24 mouse cellular contexts compared by ENCODE assay signal in genomic region chr13:49348522-49348921, GRCm38 (mm10). TPM values are rescaled to one million over a fixed set of nuclear protein-coding genes. Genes with fewer than 3 reads are reported as not detected.
A peak's percentile ranks its signal among the peaks of the same experiment; 100 is the strongest.
DNase-seq lines count a peak whose midpoint lies in the region; ATAC-seq and TF ChIP-seq lines count a peak whose summit lies in the region.
"Had no signal": no experiment of that assay in that cellular context is flagged by ENCODE, and none has a peak within 500 bp of the region (broad histone marks: within the 10 kb centered on the region; RNA-seq: fewer than 3 reads in every experiment).

No protein-coding gene starts in this region.

- DNase-seq in heart, postnatal 0 days (ENCODE audit: low spot score) = no peak
- no peak for DNase-seq in heart, postnatal 36 days
- DNase-seq in MEL (ENCODE audit: low read depth, low spot score) = peak; percentile 83
- peak; percentile 37 for DNase-seq in splenic B cell, adult 2 months (ENCODE audit: low read depth, low spot score)
- no peak for DNase-seq in gastrocnemius, postnatal 25 days
- DNase-seq: adrenal gland, postnatal 14 days; cerebellum, adult 18-20 months; cerebellum, adult 9-11 months; embryo, embryonic 11 days; gastrocnemius, adult 2 months; gastrocnemius, postnatal 36 days; heart, postnatal 14 days had no signal

- TF ChIP-seq RAD21 in MEL (IDR thresholded peaks at IDR 0.05; ENCODE audit: low read depth, low read length) = no peak

- TF ChIP-seq EP300 in heart, postnatal 0 days (IDR thresholded peaks at IDR 0.05; ENCODE audit: low read depth) = no peak
- TF ChIP-seq EP300 in MEL (IDR thresholded peaks at IDR 0.05; ENCODE audit: low read depth in 1 of 2, low read length in 2 of 2) = peak; percentile 76 to 86

- H3K9ac ChIP-seq in heart, postnatal 0 days (replicated peaks; ENCODE audit: low read depth, low read length) = no peak overlapping the region
- H3K9ac ChIP-seq in MEL (ENCODE audit: control insufficient read depth, low read depth, low read length, poor library complexity, severe bottlenecking) = no peak overlapping the region
- H3K9ac ChIP-seq: embryonic facial prominence, embryonic 15.5 days; heart, embryonic 12.5 days; hindbrain, embryonic 15.5 days had no signal

- H3K27ac ChIP-seq in heart, postnatal 0 days (ENCODE audit: low read depth) = peak overlapping the region; percentile 13; the same call in 1 of the 2 replicates
- peak overlapping the region; percentile 36 for H3K27ac ChIP-seq in MEL (ENCODE audit: control insufficient read depth, low read depth, low read length)
- H3K27ac ChIP-seq: embryonic facial prominence, embryonic 15.5 days; forebrain, embryonic 10.5 days; gastrocnemius, adult 2 months; hindbrain, embryonic 15.5 days had no signal

- no peaks in the 10 kb centered on the region for H3K36me3 ChIP-seq in heart, postnatal 0 days (replicated peaks; ENCODE audit: control insufficient read depth, insufficient read depth, low read length)
- H3K36me3 ChIP-seq in MEL (ENCODE audit: control insufficient read depth in 1 of 2, insufficient read depth in 2 of 2, low read length in 2 of 2) = peaks cover 0 to 21% of the 10 kb centered on the region in 2 experiments; a peak in 2 of 4 replicates
- no peaks in the 10 kb centered on the region for H3K36me3 ChIP-seq in splenic B cell, adult 2 months (ENCODE audit: control insufficient read depth, insufficient read depth, low read length, poor library complexity, severe bottlenecking)
- H3K36me3 ChIP-seq: embryonic facial prominence, embryonic 15.5 days; forebrain, embryonic 10.5 days; heart, embryonic 12.5 days; hindbrain, embryonic 15.5 days had no signal

- H3K27me3 ChIP-seq in heart, postnatal 0 days (ENCODE audit: control insufficient read depth, insufficient read depth, low read length) = no peaks in the 10 kb centered on the region
- H3K27me3 ChIP-seq in MEL (ENCODE audit: control insufficient read depth in 1 of 2, insufficient read depth in 2 of 2, low read length in 2 of 2) = no peaks in the 10 kb centered on the region
- no peaks in the 10 kb centered on the region for H3K27me3 ChIP-seq in splenic B cell, adult 2 months (ENCODE audit: control insufficient read depth, insufficient read depth, low read length, poor library complexity, severe bottlenecking)
- H3K27me3 ChIP-seq: embryonic facial prominence, embryonic 15.5 days; heart, embryonic 12.5 days; hindbrain, embryonic 15.5 days; Patski had no signal

- TF ChIP-seq POLR2A in MEL (IDR thresholded peaks at IDR 0.05; ENCODE audit: control insufficient read depth in 1 of 2, insufficient read depth in 1 of 2, low read depth in 1 of 2, low read length in 2 of 2, poor library complexity in 1 of 2) = no peak

- no peak overlapping the region for H3K4me2 ChIP-seq in heart, postnatal 0 days (ENCODE audit: low read depth, low read length)
- H3K4me2 ChIP-seq: embryonic facial prominence, embryonic 15.5 days; heart, embryonic 12.5 days; hindbrain, embryonic 15.5 days had no signal

- H3K4me3 ChIP-seq in heart, postnatal 0 days (ENCODE audit: low read depth, low read length) = no peak overlapping the region
- no peak overlapping the region for H3K4me3 ChIP-seq in MEL (ENCODE audit: control insufficient read depth in 1 of 2, insufficient read depth in 1 of 2, low read depth in 2 of 2, low read length in 2 of 2)
- H3K4me3 ChIP-seq: embryonic facial prominence, embryonic 15.5 days; erythroblast, embryonic 14.5 days; forebrain, embryonic 10.5 days; gastrocnemius, adult 2 months; heart, embryonic 12.5 days; hindbrain, embryonic 15.5 days had no signal

- intact Hi-C loops in heart, postnatal 36 days (cut with DNase I) = no loop called here

- H3K9me3 ChIP-seq in heart, postnatal 0 days (replicated peaks; ENCODE audit: control insufficient read depth, low read length) = no peaks in the 10 kb centered on the region
- H3K9me3 ChIP-seq in MEL (replicated peaks; ENCODE audit: insufficient read depth, low read length) = no peaks in the 10 kb centered on the region
- H3K9me3 ChIP-seq: embryonic facial prominence, embryonic 15.5 days; forebrain, embryonic 10.5 days; G1E; heart, embryonic 12.5 days; hindbrain, embryonic 15.5 days had no signal

- no peak for TF ChIP-seq CTCF in heart, postnatal 0 days (IDR thresholded peaks at IDR 0.05; ENCODE audit: low read depth)
- no peak for TF ChIP-seq CTCF in MEL (IDR thresholded peaks at IDR 0.05 in 2 of 3, conservative IDR thresholded peaks at IDR 0.05 in 1 of 3; ENCODE audit: control insufficient read depth in 1 of 3, insufficient read depth in 1 of 3, low read depth in 2 of 3, low read length in 3 of 3, poor library complexity in 1 of 3, severe bottlenecking in 1 of 3)

- peaks cover 53% of the 10 kb centered on the region for H3K79me2 ChIP-seq in MEL (ENCODE audit: control insufficient read depth, insufficient read depth, low read length, poor library complexity)

- peaks cover 91% of the 10 kb centered on the region for H3K4me1 ChIP-seq in heart, postnatal 0 days (ENCODE audit: control insufficient read depth, insufficient read depth)
- H3K4me1 ChIP-seq in MEL (ENCODE audit: control insufficient read depth in 1 of 2, insufficient read depth in 2 of 2, low read length in 2 of 2) = peaks cover 23 to 34% of the 10 kb centered on the region in 2 experiments

- no peak for ATAC-seq in heart, postnatal 0 days (ENCODE audit: insufficient read depth, low read depth)
- ATAC-seq in megakaryocyte, adult 5-6 weeks (ENCODE audit: poor library complexity, severe bottlenecking) = peak; percentile 43; the same call in 1 of the 2 replicates
- no peak for ATAC-seq in cerebellum, adult (ENCODE audit: insufficient number of reproducible peaks, low FRiP score, low TSS enrichment)
- ATAC-seq: activated CD4-positive, CD25-positive, alpha-beta regulatory T cell, adult 4 months; forebrain, embryonic 14.5 days; intestine, embryonic 16.5 days; Patski had no signal

- WGBS in heart, postnatal 0 days = 41% methylated on average over 2 of the region's 2 CpGs

TF ChIP-seq in MEL, 35 proteins besides CTCF, POLR2A, EP300 and RAD21:
- TF ChIP-seq KAT2A (conservative IDR thresholded peaks at IDR 0.05; ENCODE audit: low read depth, low read length) (no peak), ETS1 (IDR thresholded peaks at IDR 0.05; ENCODE audit: low read depth, low read length) (peak; percentile 59), TCF12 (IDR thresholded peaks at IDR 0.05; ENCODE audit: low read depth, low read length) (peak; percentile 80), TAL1 (IDR thresholded peaks at IDR 0.05; ENCODE audit: low read length) (peak; percentile 72), SIN3A (IDR thresholded peaks at IDR 0.05; ENCODE audit: low read length) (peak; percentile 72), MYC (IDR thresholded peaks at IDR 0.05; ENCODE audit: low read depth, low read length) (no peak), RCOR1 (IDR thresholded peaks at IDR 0.05; ENCODE audit: low read depth, low read length) (peak; percentile 69), TBP (IDR thresholded peaks at IDR 0.05; ENCODE audit: low read depth, low read length) (peak; percentile 38; the same call in 1 of the 2 replicates), UBTF (IDR thresholded peaks at IDR 0.05; ENCODE audit: borderline replicate concordance, insufficient read depth, low read depth, low read length) (0 out of 2 replicates have a peak, but pooled peaks have one; percentile 62), USF1 (IDR thresholded peaks at IDR 0.05; ENCODE audit: low read depth, low read length) (no peak), GATA1 (IDR thresholded peaks at IDR 0.05; ENCODE audit: low read depth, low read length) (peak; percentile 78), ZNF384 (IDR thresholded peaks at IDR 0.05; ENCODE audit: low read depth, low read length) (peak; percentile 60)

RNA-seq across cellular contexts. Expression of gene Bicd2, which starts 7.1 kb away (rescaled TPM):
- total RNA-seq in heart, postnatal 0 days (2014; rRNA removed; ENCODE audit: low replicate concordance) = 54.2 and 62.6 TPM in 2 replicates
- 43.5 and 45.4 TPM in 2 replicates for polyA plus RNA-seq in heart, postnatal 0 days (2015; fragmentation: Nextera tagmentation; extraction: Ambion mirVana)
- total RNA-seq in heart, postnatal 36 days (2021) = 10 to 100 TPM; 73.4 to 79.7 TPM
- 18.0 and 21.8 TPM in 2 replicates for total RNA-seq in MEL (2012; rRNA removed)
- polyA plus RNA-seq in MEL (2012; ENCODE audit: insufficient read depth in 1 of 2, insufficient read length in 2 of 2, low read depth in 1 of 2, low replicate concordance in 2 of 2, missing spikeins in 1 of 2) = 10 to 100 TPM in 1 of 2 experiments, not detected in 1; 22.6 TPM
- 14.9 and 15.3 TPM in 2 replicates for total RNA-seq in megakaryocyte, adult 5-6 weeks (2015)
- total RNA-seq in megakaryocyte, adult 5-6 weeks (2017) = 24.7 and 27.7 TPM in 2 replicates
- total RNA-seq in gastrocnemius, postnatal 25 days (2021) = 10 to 100 TPM; 19.9 to 23.1 TPM

RNA-seq across cellular contexts. Expression of gene Fgd3, which starts 28.4 kb away (rescaled TPM):
- 0.93 and 1.6 TPM in 2 replicates for total RNA-seq in heart, postnatal 0 days (2014; rRNA removed; ENCODE audit: low replicate concordance)
- 0.04 and 0.05 TPM in 2 replicates for polyA plus RNA-seq in heart, postnatal 0 days (2015; fragmentation: Nextera tagmentation; extraction: Ambion mirVana)
- total RNA-seq in heart, postnatal 36 days (2021) = 1 to 10 TPM in 1 of 2 experiments, under 1 TPM in 1; 0.64 to 1.2 TPM
- 5.0 and 6.7 TPM in 2 replicates for total RNA-seq in MEL (2012; rRNA removed)
- 1 to 10 TPM in 1 of 2 experiments, not detected in 1; 6.9 TPM for polyA plus RNA-seq in MEL (2012; ENCODE audit: insufficient read depth in 1 of 2, insufficient read length in 2 of 2, low read depth in 1 of 2, low replicate concordance in 2 of 2, missing spikeins in 1 of 2)
- 10.7 and 12.2 TPM in 2 replicates for total RNA-seq in megakaryocyte, adult 5-6 weeks (2015)
- 26.1 and 30.9 TPM in 2 replicates for total RNA-seq in megakaryocyte, adult 5-6 weeks (2017)
- total RNA-seq in gastrocnemius, postnatal 25 days (2021) = under 1 TPM; 0.54 to 0.97 TPM

Comparison
In these comparisons a context has a peak if more than half of its experiments do, and no peak if none do; other contexts are left out.
1. DNase-seq: peak in MEL (single experiment) and splenic B cell, adult 2 months (single experiment); none in heart, postnatal 0 days (single experiment), heart, postnatal 36 days (0 of 2) and gastrocnemius, postnatal 25 days (single experiment).